8 mouse cellular contexts compared by ENCODE assay signal in the genomic region with DNA sequence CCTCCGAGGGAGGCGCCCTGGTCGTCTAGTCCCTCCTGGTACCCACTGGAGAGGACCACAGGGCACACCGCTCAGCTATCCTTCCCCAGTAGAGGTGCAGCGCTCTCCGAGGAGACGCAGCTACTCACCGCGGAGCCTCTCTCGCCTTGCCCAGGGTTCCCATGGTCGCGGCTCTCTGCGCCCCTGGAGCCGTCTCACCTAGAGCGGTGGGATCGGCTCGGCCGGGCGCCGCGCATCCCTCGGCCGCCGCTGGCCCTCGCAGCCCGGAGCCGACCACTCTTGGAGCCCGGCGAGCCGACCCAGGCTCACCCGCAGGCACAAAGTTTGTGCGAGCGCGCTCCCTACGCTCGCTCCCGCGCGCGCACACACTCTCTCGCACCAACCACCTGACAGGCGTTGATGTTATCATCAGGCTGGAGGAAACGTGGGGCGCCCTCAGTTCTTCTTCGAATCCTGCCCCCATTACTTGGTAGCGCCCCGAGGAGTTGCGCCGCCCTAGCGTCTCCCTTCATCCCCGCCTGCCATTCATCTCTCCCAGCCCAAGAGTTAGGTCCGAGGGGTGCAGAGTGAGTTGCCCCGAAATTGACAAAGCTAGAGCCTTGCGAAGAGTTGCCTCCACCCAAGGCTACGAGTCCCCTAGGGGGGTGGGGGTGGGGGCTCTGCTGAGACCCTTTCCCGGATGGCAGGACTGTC. TPM values are rescaled to one million over a fixed set of nuclear protein-coding genes. Genes with fewer than 3 reads are reported as not detected.
DNase-seq lines count a peak whose midpoint lies in the region; ATAC-seq lines count a peak whose summit lies in the region.

Gene Rasgrp1, minus strand, starts transcription at position 455 of the 693 bp plus-strand sequence.

- ATAC-seq in embryonic facial prominence, embryonic 15.5 days (ENCODE audit: insufficient number of reproducible peaks, low FRiP score, low TSS enrichment, low read depth) = peak; percentile 65
- peak; percentile 83 for ATAC-seq in neural tube, embryonic 12.5 days (ENCODE audit: low FRiP score, low read depth)

- no peak within 1 kb of the TSS for H3K27ac ChIP-seq in embryonic facial prominence, embryonic 15.5 days (replicated peaks)
- H3K27ac ChIP-seq in neural tube, embryonic 12.5 days = no peak within 1 kb of the TSS

- no peaks in the 10 kb centered on the region for H3K9me3 ChIP-seq in embryonic facial prominence, embryonic 15.5 days (replicated peaks)
- no peaks in the 10 kb centered on the region for H3K9me3 ChIP-seq in neural tube, embryonic 12.5 days

- DNase-seq in heart, adult 11 months = peak; percentile 93
- no peak for DNase-seq in heart, postnatal 25 days (ENCODE audit: low spot score)
- peak; percentile 15 to 17 for DNase-seq in heart, postnatal 14 days
- peak; percentile 68 to 72 for DNase-seq in layer of hippocampus, adult 18-20 months (ENCODE audit: low spot score in 2 of 2)
- DNase-seq in lung, adult 18-20 months = peak; percentile 9 to 27
- DNase-seq in testis, postnatal 14 days (ENCODE audit: low spot score) = peak; percentile 10

- peaks cover 23% of the 10 kb centered on the region for H3K27me3 ChIP-seq in embryonic facial prominence, embryonic 15.5 days
- peaks cover 23% of the 10 kb centered on the region for H3K27me3 ChIP-seq in neural tube, embryonic 12.5 days (replicated peaks)

- no peaks in the 10 kb centered on the region for H3K36me3 ChIP-seq in embryonic facial prominence, embryonic 15.5 days
- H3K36me3 ChIP-seq in neural tube, embryonic 12.5 days = no peaks in the 10 kb centered on the region

- H3K4me2 ChIP-seq in embryonic facial prominence, embryonic 15.5 days (replicated peaks) = peak within 1 kb of the TSS; percentile 96
- H3K4me2 ChIP-seq in neural tube, embryonic 12.5 days (replicated peaks) = peak within 1 kb of the TSS; percentile 97

- H3K4me1 ChIP-seq in embryonic facial prominence, embryonic 15.5 days = peaks cover 19% of the 10 kb centered on the region
- H3K4me1 ChIP-seq in neural tube, embryonic 12.5 days = peaks cover 10% of the 10 kb centered on the region

- H3K4me3 ChIP-seq in embryonic facial prominence, embryonic 15.5 days (replicated peaks) = peak within 1 kb of the TSS; percentile 55
- H3K4me3 ChIP-seq in neural tube, embryonic 12.5 days = peak within 1 kb of the TSS; percentile 51

- WGBS in embryonic facial prominence, embryonic 15.5 days = 2% methylated on average over 56 of the region's 56 CpGs
- WGBS in neural tube, embryonic 12.5 days = 2% methylated on average over 56 of the region's 56 CpGs

- intact Hi-C loops in heart, postnatal 25 days (cut with DNase I) = loop anchor here (5.0 kb wide), 1 partner anchor 70 kb away; no protein-coding TSS in a partner anchor
- intact Hi-C loops in heart, postnatal 14 days (cut with DNase I) = loop anchor here (5.0 kb wide), 1 partner anchor 95 kb away; no protein-coding TSS in a partner anchor

- H3K9ac ChIP-seq in embryonic facial prominence, embryonic 15.5 days = peak within 1 kb of the TSS; percentile 23; the same call in 1 of the 2 replicates
- H3K9ac ChIP-seq in neural tube, embryonic 12.5 days = peak within 1 kb of the TSS; percentile 56

RNA-seq across cellular contexts. Expression of gene Rasgrp1, which starts in this region (rescaled TPM):
- under 1 TPM; 0.26 to 0.56 TPM for total RNA-seq in heart, postnatal 25 days (2021)
- polyA plus RNA-seq in embryonic facial prominence, embryonic 15.5 days (2015; fragmentation: Nextera tagmentation; extraction: Ambion mirVana) = 1.6 and 1.7 TPM in 2 replicates
- total RNA-seq in heart, postnatal 14 days (2021) = 1 to 10 TPM in 1 of 2 experiments, under 1 TPM in 1; 0.69 to 6.2 TPM
- total RNA-seq in layer of hippocampus, adult 18-20 months (2021) = 100 to 1,000 TPM; 368 to 401 TPM
- polyA plus RNA-seq in neural tube, embryonic 12.5 days (2016; fragmentation: Nextera tagmentation; extraction: Ambion mirVana) = 0.29 TPM in 2 replicates

Comparison
In these comparisons a context has a peak if more than half of its experiments do, and no peak if none do; other contexts are left out.
1. RNA of gene Rasgrp1 (total RNA-seq): 368 to 401 TPM in layer of hippocampus, adult 18-20 months; 0.69 to 6.2 TPM in heart, postnatal 14 days and 0.26 to 0.56 TPM in heart, postnatal 25 days; every median in the first group is over 10 times any median in the second.
2. Peak in ATAC-seq, H3K4me3 ChIP-seq, H3K9ac ChIP-seq and H3K4me2 ChIP-seq in neural tube, embryonic 12.5 days; RNA of the gene not detected or under 1 TPM.